Mouse (Mus musculus) retina, embryonic 14.5 days (tissue): ENCODE measurements around the gene Sept5.

Experiments used
- DNase-seq: peaks from one replicate; pipeline ENCODE4 v3.0.0-alpha.2; 2015; ENCODE audit warnings: low spot score

Gene Sept5

GRCm38 (mm10) chr16:18629390-18630231, at the start of gene Sept5:
Gene Sept5, minus strand, starts transcription at chr16:18629954.
- peak; percentile 79 for DNase-seq

- peak; percentile 38 for DNase-seq
Measured at GRCm38 (mm10) chr16:18679112-18679511, 49.4 kb upstream of the Sept5 start.

- peak; percentile 84 for DNase-seq
Measured at GRCm38 (mm10) chr16:18677746-18678679, 48.3 kb upstream of the Sept5 start.

- no peak for DNase-seq
Measured at GRCm38 (mm10) chr16:18673005-18673404, 43.3 kb upstream of the Sept5 start.

GRCm38 (mm10) chr16:18672027-18672426, 42.3 kb upstream of the Sept5 start:
- no peak for DNase-seq

- DNase-seq, result no peak
Measured at GRCm38 (mm10) chr16:18669914-18670313, 40.2 kb upstream of the Sept5 start.

GRCm38 (mm10) chr16:18658597-18658996, 28.8 kb upstream of the Sept5 start:
- no peak for DNase-seq

GRCm38 (mm10) chr16:18655372-18656098, 25.8 kb upstream of the Sept5 start:
- no peak for DNase-seq

GRCm38 (mm10) chr16:18653290-18654160, 23.8 kb upstream of the Sept5 start:
- DNase-seq, result no peak

GRCm38 (mm10) chr16:18649126-18649525, 19.4 kb upstream of the Sept5 start:
- DNase-seq, result no peak

- DNase-seq, result no peak
Measured at GRCm38 (mm10) chr16:18645329-18645728, 15.6 kb upstream of the Sept5 start.

GRCm38 (mm10) chr16:18644485-18644884, 14.7 kb upstream of the Sept5 start:
- no peak for DNase-seq

- no peak for DNase-seq
Measured at GRCm38 (mm10) chr16:18643406-18643998, 13.7 kb upstream of the Sept5 start.

- DNase-seq, result no peak
Measured at GRCm38 (mm10) chr16:18642897-18643296, 13.1 kb upstream of the Sept5 start.

GRCm38 (mm10) chr16:18642291-18642690, 12.5 kb upstream of the Sept5 start:
- DNase-seq, result no peak

GRCm38 (mm10) chr16:18639382-18639929, 9.7 kb upstream of the Sept5 start:
- no peak for DNase-seq

GRCm38 (mm10) chr16:18638396-18638795, 8.6 kb upstream of the Sept5 start:
- no peak for DNase-seq

- DNase-seq, result no peak
Measured at GRCm38 (mm10) chr16:18636804-18637203, 7.0 kb upstream of the Sept5 start.

GRCm38 (mm10) chr16:18636401-18636800, 6.6 kb upstream of the Sept5 start:
- DNase-seq, result no peak

GRCm38 (mm10) chr16:18633333-18633732, 3.6 kb upstream of the Sept5 start:
- no peak for DNase-seq
